Mouse (Mus musculus) lung, postnatal 4 days (tissue): Measurements from ENCODE around the gene Arhgef6.

Source experiments
- DNase-seq, 2 experiments: peaks; one replicate each; pipeline ENCODE4 v3.0.0; 2021

Arhgef6 gene

DNA sequence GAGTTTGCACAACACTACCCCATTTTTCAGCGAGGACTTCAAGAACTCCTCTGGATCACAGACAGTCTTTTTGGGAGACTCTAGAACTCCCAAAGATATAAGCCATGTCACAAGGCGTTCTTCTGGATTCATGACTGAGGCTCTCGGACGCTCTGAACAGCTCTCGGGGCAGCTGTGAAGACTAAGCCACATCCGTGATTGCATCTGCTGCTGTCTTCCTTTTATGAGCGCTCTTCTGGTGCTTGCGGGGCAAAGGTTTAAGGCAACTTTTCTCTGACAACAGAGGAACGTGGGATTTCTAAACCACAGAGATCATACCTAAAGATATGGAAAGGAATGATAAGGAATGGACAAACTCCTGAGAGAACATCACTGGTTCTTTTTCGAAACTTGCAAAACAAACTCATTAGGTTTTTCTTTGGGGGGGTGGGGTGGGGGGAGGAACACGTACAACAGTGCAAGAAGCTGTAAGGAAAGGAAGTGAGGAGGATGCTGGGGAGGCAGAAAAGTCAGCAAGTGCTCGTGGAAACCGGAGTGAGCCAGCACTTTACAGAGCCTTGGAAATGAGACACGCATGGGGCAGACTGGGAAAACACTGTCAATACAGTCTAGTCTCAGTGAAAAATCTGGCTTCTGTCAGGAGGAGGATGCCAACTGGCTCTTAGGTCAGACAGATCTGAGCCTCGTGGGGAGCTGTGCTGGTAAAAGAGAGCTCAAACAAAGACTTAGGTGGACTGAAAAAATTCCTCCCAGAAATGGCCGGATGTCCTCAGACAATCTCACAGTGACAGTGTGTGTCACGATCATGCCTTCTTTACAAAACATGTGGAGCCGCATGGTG lies at the start of gene Arhgef6:
Gene Arhgef6, minus strand, starts transcription at position 359 of the 841 bp plus-strand sequence.
- DNase-seq = peak; percentile 14 to 22

DNA sequence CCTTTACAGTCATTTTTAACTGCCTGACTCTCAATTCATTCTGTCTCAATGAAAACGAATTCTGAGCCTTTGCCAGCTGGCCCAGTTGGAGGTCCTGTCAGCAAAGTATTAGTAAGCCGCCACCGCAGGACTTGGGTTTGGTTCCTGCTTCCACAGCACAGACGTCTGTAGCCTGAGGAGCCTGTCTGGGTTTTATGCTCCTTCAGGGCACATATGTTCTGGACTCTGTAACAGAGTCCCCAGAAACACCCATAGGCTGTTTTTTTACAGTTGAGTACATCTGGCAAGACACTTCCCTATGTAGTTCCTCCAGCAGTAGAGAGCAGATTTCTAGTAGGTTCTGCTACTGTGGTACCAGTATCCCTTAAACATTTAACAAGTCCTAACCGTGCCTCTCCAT lies 42.4 kb upstream of the Arhgef6 start:
- DNase-seq = no peak

DNA sequence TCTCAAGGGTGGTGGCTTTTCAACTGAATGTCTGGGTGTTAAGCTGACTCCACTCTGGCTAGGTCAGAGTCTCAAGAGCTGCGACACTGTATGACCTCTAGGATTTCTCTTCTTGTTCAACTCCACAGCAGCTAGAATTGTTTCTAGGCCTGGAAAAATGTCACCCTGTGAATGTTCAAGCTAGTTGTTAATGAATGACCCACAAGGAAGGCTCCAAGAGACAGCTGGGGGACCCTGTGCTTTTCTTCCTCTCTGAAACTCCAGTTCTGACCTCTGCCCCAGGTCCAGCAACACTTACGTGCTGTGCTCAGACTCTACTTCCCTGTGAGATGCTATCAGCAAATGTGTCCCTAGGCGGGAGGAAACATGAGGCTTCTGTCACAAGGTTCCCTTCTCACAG lies 40.0 kb upstream of the Arhgef6 start:
- no peak for DNase-seq

DNA sequence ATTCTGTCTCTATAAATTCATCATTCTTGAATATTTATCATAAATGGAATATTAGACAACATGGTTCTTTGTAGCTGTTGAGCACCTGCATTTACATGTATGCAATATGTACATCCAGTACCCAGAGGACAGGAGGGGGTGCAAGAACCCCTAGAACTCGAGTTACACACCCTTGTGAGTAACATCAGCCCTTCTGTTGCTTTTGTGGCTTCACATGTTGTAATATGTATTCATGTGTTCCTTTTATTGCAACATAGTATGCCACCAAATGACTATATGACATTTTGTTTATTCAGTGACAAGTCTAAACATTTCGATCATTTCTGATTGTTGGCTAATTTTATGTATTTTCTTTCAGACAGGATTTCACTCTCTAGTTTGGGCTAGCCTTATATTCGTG lies 38.6 kb upstream of the Arhgef6 start:
- DNase-seq = no peak

DNA sequence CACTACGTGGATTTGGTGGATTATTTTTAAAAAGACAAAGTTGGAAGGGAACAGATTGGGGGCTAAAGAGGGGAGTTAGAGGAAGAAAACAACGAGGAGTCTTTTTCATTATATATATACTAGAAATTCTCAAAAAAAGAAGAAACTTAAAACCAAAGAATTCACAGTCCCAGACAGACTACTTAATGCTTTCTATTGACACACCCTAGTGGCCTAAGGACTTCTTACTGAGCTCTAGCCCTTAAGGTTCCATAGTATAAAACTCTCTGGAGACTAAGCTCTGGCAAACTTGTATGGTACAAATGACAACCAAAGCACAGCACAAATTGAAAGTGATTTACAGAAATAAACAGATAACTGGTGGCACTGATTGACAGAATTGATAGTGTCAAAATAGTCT lies 35.5 kb upstream of the Arhgef6 start:
- no peak for DNase-seq

DNA sequence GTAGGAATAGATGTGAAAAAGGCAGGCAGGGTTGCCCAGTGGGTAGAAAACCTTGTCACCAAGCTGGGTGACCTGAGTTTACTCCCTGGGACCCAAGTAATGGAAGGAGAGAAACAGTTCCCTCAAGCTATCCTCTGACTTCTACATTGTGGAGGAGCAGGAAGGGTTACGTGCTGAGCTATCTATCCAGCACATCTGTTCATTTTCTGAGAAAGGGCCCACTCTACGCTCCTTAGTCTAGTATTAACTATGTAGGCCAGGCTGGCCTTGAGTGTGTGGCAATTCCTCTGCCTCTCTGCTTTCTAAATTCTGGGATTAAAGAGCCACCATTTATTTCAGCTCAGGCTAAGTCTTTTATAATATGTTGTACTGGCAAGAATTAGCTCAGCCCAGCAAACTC lies 35.0 kb upstream of the Arhgef6 start:
- no peak for DNase-seq

DNA sequence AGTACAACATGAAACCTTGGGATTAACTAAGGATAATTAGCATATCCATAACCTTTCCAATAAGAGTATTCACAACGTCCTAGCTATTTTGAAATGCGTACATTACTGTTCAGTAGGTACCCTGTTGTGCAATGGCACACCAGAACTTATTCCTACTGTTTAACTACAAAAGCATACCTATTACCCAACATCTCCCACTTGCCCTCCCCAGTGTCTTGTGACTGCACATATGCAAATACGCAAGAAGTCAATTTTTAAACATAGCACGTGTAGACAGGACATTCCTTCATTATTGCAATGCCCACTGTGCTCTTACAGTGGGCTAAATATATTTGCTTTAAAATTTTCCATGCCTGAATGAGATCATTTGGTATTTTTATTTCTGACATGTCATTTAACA lies 34.4 kb upstream of the Arhgef6 start:
- no peak for DNase-seq

DNA sequence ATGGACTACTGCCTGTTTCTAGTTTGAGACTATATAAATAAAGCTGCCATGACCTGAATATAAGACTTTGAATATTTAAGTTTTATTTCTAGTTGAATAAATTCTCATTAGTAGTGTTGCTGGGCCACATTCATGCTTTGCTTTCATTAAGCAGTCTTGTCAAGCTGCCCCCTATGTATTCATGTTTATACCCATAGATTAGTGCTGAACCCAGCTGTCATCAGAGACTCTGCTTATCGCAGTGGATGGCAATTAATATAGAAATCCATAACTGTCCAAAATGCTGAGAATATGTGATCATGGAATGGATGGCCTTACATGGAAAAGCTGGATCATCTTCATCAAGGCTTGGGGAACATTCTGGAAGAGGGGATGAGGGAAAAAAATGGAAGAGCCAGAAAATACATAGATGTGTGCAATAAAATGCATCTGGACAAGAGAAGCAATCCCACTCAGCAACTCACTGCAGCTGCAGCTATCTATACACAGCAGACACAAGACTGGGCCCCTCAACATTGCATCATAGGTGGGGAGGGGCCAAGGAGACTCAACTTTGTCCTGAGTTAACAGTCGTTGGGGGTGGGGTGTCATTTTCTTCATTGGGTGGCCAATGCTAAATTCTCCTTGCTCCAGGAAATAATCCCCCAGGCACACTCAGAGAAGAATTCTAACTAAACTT lies 26.5 kb upstream of the Arhgef6 start:
- DNase-seq = no peak

DNA sequence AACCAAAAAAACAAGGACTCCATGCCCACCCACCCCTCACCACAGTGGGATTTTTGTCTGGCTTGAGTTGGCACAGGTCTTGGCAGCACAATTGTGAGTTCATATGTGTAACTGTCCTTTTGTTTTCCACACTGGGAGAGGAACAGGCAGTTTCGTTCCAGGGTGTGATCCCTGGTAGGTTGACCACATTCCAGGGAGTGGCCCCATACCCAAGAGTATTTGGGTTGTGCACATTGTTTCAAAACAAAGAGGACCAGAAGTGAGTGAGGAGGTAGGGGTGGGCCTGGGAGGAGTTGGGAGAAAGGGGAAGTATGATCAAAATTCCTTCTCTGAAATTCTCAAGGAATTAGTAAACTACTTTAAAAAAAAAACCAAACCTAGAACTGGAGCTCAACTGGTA lies 20.8 kb upstream of the Arhgef6 start:
- DNase-seq = no peak

DNA sequence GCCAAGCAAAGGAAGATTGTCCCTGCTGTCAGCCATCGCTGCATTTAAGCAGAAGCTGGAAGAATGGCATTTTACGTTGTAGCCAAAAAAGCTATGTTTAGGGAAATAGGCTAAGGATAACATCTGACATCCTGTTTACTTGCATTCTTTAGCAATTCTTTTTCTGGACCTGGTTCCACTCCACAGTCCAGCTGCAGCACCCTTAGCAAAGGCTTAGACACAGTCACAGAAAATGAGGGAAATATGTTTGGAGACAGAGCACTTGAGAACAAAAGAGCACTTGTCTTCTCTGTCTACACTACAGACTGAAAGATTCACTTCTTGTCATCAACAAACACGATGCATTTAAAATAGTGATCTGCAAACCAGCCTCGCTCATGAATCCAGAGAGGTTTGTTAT lies 691 bp upstream of the Arhgef6 start:
- peak in 1 of 2 experiments; percentile 17 for DNase-seq

DNA sequence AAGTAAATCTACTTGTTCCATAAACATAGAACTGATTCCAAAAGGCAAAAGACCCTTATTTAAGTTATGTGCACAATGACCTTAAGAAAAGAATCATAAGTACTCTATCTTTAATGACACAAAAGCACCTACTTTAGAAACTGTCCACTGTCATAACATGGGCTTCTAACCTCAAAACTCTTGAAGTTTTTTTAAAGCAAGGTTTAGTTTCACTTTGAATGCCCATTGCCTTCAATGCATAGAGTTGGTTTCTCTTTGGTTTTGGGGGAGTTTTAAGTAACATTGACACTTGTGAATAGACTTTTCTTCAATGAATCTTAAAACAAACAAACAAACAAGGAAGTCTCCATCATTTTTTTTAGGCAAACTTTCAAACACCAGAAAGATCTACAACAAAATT lies 947 bp downstream of the Arhgef6 start:
- DNase-seq = no peak

DNA sequence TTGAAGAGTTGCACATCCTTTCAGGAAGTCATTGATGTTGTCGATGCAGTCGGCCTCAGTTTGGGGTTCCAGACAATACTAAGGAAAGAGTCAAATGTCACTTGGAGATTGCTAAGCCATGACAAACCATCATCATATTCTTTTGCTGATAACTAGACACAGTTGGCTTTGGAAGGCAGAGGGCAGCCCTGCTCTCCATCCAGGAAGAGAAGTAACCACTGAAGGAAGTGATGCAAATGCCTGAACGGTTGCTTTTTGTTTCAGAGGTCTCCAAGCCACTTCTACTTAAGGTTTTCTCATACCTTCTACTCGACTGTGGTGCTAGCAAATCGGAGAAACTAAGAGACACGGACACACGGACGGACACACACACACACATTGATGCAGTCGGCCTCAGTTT lies 1.6 kb downstream of the Arhgef6 start:
- DNase-seq = no peak

DNA sequence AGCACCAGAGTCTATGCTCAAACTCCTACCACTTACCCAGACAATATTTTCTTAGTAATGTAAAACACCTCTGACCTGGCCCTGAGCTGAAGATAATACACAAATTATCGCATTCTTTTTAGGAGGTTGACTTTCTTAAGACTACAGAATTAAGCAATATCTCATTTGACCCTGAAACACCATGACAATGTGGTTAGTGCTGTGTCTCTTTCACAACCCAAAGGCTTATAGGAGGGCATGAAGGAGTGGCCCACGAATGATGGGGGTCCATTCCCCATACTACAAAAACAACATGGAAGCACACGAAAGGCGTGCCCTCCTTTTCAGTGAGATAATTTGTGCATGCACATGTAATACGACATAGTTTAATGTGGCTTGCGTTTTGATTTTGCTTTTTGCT lies 3.2 kb downstream of the Arhgef6 start:
- no peak for DNase-seq

DNA sequence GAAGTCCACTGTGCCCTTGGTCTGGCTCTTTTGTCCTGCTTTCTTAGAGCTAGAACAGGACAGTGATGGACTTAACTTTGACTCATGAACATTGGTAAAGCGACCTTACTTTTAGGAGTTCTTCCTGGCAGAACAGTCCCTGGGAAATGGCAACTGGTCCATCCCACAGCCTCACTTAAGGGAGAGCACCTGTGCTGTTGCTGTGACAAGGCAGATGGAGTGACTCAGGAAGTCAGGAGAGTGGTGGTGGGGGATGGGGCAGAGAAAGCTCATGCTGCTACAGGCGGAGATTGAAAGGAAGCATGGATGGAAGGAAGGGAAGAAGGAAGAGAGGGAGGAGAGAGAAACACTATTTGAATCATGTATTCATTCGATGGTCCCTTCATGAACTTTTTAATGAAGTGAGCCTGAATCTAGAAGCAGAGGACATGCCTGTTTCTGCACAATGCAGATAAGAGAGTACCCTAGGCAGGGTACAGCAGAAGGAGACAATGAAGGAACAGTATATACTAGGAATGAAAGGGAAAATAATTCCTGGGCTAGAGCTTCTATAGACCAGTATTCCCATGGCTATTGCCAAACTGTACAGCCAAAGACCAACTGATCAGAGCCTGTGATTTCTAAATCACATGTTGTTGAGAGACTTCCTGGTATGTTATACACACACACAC lies 10.7 kb downstream of the Arhgef6 start:
- DNase-seq = no peak

DNA sequence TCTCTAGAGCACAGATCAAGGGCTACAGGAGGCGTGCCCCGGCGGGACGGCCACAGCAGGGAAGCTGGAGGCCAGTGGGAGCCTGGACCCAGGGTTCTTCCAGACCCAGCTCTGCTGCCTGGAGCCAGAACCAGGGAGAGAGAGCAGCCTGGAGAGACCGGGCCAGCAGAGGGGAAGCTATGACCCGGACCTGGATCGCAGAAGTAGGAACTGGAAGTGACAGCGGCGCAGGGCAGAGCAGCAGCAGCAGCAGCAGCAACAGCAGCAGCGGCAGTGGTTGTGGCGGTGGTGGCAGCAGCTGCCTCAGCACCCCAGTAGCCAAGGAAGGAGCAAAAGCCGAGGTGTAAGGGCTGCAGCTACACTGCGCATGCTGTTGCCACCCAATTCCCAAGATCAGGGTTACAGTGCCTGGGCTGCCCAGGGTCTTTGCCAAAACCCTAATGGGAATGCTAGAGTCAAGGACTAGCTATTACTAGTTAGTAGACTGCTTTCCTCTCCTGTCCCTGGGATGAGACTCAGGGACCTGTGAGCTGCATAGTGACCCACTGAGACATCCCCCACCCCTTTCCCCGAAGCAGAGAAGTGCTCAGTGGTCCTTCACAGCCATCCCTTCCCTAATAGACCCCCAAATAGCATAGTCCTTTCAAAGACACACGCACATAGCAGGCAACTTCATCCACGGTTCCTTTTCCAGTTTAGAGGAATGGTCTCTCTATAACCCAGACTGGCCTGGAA lies 11.9 kb downstream of the Arhgef6 start:
- peak; percentile 60 to 70 for DNase-seq

DNA sequence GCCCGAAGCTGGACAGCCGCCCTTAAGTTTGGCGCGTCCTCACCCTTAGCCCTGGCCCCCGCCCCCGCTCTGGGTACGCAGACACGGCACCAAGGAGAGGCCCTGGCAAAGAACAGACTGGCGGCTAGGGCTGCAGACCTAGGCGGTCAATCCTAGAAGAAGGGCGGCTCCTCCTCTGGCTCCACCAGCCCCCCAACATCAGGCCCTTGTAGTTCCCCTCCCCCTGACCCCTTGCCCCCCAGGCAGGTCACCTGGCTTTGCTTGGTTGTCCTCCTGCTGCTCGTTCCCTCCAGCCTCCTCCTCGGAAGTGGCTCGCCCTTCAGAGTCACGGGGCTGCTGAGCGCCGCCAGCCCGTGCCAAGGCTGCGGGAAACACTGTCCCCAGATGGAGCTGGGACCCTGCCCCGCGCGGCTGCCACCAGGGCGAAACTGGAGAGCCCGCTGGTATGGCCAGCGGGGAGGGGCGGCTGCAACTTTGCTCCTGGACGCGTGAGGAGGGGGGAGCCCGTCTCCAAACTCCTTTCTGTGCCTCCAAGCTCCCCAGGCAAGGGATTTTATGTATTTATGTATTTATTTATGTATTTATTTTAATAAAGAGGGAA lies 12.6 kb downstream of the Arhgef6 start:
- peak; percentile 42 to 53 for DNase-seq

DNA sequence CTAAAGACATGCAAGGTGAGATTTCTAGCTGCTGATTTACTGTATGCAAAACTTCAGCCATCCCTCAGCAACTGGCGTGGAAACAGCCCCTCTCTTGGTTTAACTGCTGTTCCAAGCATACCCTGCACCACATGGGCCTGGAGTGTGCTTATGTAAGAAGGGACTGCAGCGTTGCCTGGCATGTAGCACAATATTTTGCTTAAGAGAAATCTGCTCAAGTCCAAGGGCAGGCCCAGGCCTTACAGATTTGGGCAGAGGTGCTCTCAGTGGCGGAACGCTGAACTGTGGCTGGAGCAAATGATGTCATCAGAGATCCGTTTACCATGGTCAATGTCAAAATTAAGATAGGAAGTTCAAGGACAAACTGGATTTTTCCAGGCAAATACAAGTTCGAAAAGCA lies 13.6 kb downstream of the Arhgef6 start:
- peak in 1 of 2 experiments; percentile 25 for DNase-seq

DNA sequence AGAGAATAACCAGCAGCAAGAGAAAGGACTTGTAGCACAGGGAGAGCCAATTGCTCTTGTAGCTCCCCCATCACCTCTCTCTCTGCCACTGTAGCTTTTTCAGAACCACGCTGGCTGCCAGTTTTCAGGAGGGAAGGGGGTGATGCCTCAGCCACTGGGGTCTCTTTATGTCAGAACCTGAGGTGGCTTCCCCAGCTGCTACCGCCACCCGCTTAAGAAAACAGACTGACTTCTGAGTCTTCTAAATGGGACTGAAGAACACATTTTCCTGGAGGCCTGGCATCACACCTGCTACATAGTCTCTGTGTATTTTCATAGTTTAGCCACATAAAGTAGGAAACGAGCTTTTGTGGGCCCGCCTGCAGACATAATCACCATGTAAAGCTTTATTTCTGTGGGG lies 26.5 kb downstream of the Arhgef6 start:
- DNase-seq = no peak

DNA sequence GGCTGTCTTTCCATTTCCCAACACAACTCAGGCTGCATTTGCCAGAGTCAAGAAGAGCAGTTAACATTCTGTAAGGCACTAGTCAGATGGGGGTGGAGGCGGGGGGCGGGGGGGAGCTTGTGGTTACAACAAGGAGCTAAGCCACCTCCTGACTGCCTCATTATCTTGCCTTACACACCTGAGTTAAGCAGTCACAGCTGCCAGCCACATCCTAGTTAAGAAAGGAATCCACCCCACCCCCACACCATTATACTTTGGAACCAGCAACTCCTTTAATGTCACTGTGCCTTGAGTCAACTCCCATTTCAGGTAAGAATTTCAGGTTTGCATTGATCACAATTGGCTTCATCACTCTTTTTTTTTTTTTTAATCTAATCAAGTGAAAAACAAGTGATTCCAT lies 28.5 kb downstream of the Arhgef6 start:
- no peak for DNase-seq

DNA sequence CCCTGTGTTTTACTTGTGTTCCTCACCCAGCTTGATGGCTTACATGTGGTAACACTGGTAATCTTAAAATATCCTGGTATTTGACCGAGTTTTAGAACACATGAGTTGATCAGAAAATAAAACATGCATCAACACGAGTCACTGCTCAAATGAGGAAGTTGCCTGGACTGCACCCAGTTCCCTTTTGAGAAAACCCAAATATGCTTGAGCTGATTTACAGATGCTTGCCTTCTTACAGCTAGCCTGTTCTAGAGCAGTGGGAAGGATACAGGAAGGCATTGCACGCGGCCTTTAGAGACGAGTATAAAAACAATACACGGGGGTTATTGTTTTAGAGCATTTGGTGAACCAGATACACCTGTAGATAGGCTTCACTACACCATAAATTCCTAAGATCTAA lies 31.8 kb downstream of the Arhgef6 start:
- no peak for DNase-seq

DNA sequence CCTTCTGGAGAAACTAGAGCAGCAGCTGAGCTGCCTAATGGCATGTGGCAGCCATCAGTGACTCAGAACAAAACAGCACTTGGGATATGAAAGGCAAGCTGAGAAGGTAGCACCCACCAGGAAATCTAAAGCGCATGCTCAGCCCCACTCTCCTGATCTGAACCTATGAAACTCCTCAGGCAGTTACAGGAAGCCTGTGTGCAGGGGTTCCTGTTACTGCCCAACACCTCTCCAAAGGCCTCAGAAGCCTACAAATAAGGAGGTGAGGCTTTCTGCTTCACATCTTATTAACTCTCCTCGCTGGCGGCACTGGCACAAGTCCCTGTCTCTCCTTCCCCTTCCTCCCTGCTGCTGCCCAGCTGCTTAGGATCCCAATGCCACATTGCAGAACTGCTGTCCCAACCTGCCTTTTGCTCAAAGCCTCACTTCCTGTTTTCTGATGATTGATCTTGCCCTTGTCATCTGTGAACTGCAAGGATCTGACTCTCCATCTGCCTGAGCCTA lies 33.7 kb downstream of the Arhgef6 start:
- peak; percentile 25 to 30 for DNase-seq

DNA sequence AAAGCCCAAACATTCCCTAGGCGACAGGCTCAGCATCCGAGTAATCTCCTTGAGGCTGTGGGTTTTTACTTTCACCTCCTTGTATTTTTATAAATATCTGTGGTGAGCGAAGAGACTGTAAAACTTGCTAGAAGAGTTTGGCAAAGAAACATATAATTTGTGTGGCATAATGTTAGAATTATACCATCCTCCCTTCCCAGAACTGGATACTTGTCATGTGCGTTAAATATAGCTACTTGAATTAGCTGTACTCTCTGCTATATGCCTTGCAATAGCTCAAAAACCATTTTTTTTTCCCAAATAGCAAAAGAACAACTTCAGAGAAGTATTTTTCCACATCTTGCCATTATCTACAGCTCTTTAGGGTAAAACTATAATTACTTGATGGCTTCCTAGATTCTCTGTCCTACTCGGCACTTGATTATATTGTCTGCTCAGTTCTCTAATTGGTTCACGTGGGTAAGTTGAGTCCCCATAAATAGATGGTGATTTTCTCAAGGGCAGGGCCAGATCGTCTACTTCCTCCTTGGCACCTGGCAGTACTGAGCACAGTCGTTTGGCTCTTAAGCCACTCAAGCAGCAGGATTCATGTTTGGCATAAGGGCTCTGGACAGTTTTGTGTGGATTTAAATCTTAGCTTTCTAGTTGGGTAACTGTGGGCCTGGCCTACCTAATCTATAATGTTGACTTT lies 35.2 kb downstream of the Arhgef6 start:
- DNase-seq = no peak
